Mouse (Mus musculus) forebrain, embryonic 10.5 days (tissue): Measurements from ENCODE around the gene Ceacam16. TPM values are rescaled to one million over a fixed set of nuclear protein-coding genes. Genes with fewer than 3 reads are reported as not detected.

Experiments used
- DNase-seq: peaks from one replicate; pipeline ENCODE4 v3.0.0-alpha.2; 2017; ENCODE audit warnings: low spot score; ENCODE audit errors: extremely low spot score
- H3K27ac ChIP-seq: fragments of 300-500 bp; sonication (generic); 2 replicates; pipeline ENCODE4 v1.5.1; 2016; ENCODE audit warnings: mild to moderate bottlenecking
- H3K27me3 ChIP-seq: fragments of 300-500 bp; sonication (generic); 2 replicates; pipeline ENCODE4 v1.6.1; 2016; ENCODE audit warnings: mild to moderate bottlenecking; ENCODE audit not compliant: poor library complexity, severe bottlenecking
- H3K36me3 ChIP-seq: fragments of 300-500 bp; sonication (generic); replicated peaks from 2 replicates; pipeline ENCODE4 v1.6.1; 2016; ENCODE audit warnings: mild to moderate bottlenecking, moderate library complexity
- H3K4me1 ChIP-seq: fragments of 300-500 bp; sonication (generic); 2 replicates; pipeline ENCODE4 v1.6.1; 2016
- H3K4me3 ChIP-seq: fragments of 300-500 bp; sonication (generic); 2 replicates; pipeline ENCODE4 v1.5.1; 2016; ENCODE audit warnings: mild to moderate bottlenecking, moderate library complexity
- H3K9me3 ChIP-seq: fragments of 300-500 bp; sonication (generic); 2 replicates; pipeline ENCODE4 v1.6.1; 2016; ENCODE audit warnings: mild to moderate bottlenecking, moderate library complexity
- WGBS: fragments of 180-500 bp; shearing (Covaris S2); methylation state at CpG from one replicate; pipeline ENCODE4 v1.1.7; 2016; 5-methylcytosine and 5-hydroxymethylcytosine counted together
- polyA plus RNA-seq: library from polyadenylated mRNA; unstranded; fragments of >200 nt; fragmentation: Nextera tagmentation; extraction: Ambion mirVana; gene quantifications from 2 replicates; pipeline ENCODE4 v1.2.1, GENCODE M21; 2016

The Ceacam16 gene
- polyA plus RNA-seq, 1 experiment from 2014 or later = not detected

DNA sequence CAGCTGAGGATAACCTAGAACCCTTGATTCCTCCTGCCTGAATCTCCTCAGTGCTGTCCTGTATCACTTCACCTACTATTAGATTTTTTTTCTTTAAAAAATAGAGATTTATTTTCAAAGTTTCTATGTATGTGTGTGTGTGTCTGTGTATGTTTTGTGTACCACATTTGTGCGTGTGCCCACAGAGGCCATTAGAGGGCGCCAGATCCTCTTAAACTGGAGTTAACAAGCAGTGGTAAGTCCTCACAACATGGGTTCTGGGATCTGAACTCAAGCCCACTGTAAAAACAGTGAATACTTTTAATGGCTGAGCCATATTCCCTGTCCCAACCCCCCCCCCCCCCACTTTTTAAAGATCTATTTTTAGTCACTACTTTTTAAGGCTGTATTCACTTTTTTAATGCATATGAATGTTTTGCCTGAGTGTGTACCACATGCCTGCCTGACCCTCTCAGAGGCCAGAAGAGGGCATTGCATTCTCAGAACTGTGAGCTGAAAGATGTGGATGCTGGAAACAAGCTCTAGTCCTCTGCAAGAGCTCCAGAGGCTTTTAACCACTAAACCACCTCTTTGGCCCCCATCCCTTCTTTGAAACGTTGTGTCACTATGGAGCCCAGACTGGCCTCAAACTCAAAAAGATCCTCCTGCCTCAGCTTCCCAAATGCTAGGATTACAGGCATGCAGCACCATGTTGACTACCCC, 40.6 kb downstream of the Ceacam16 start:
- Histone ChIP-seq H3K36me3 (no peaks in the 10 kb centered on the region), H3K4me3 (no peak overlapping the region), H3K27me3 (peaks cover 97% of the 10 kb centered on the region), H3K9me3 (peaks cover 8% of the 10 kb centered on the region; the same call in 1 of the 2 replicates), H3K4me1 (peaks cover 51% of the 10 kb centered on the region), H3K27ac (no peak overlapping the region)
- 75% methylated on average over 3 of the region's 3 CpGs for WGBS
- DNase-seq = no peak

DNA sequence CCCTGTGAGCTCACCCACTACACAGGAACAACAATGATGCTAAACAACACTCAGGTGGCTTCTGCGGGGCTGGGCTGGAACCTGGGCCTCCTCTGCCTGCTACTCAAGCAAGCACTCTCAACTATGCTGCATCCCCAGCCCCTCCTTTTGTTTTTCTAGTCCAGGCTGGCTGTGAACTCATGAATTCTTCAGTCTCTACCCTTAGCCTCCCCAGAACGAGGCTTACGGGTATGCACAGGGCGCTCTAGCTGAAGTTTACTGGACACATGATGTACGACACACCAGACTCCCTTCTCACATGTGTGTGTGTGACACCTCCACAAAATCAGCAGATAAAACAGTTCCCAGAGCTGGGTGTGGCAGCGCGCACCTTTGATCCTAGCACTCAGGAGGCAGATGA, 42.2 kb downstream of the Ceacam16 start:
- Histone ChIP-seq H3K9me3 (peaks cover 8% of the 10 kb centered on the region; the same call in 1 of the 2 replicates), H3K36me3 (no peaks in the 10 kb centered on the region), H3K27ac (no peak overlapping the region), H3K27me3 (peaks cover 100% of the 10 kb centered on the region), H3K4me1 (peaks cover 46% of the 10 kb centered on the region), H3K4me3 (no peak overlapping the region)
- WGBS = 89% methylated on average over 7 of the region's 7 CpGs
- DNase-seq = no peak

- Histone ChIP-seq H3K4me3 (no peak overlapping the region), H3K27me3 (peaks cover 100% of the 10 kb centered on the region), H3K36me3 (no peaks in the 10 kb centered on the region), H3K9me3 (peaks cover 8% of the 10 kb centered on the region; the same call in 1 of the 2 replicates), H3K4me1 (peaks cover 41% of the 10 kb centered on the region), H3K27ac (no peak overlapping the region)
- DNase-seq = no peak
- 89% methylated on average over 5 of the region's 5 CpGs for WGBS
These were observed 42.7 kb downstream of the Ceacam16 start for GRCm38 (mm10) chr7:19818440-19818839.

- peak; percentile 44 for DNase-seq
- Histone ChIP-seq H3K36me3 (no peaks in the 10 kb centered on the region), H3K27ac (peak overlapping the region; percentile 72), H3K4me3 (peak overlapping the region; percentile 52), H3K4me1 (peaks cover 34% of the 10 kb centered on the region), H3K27me3 (peaks cover 100% of the 10 kb centered on the region), H3K9me3 (peaks cover 8% of the 10 kb centered on the region; the same call in 1 of the 2 replicates)
- 4% methylated on average over 15 of the region's 15 CpGs for WGBS
These were observed 43.6 kb downstream of the Ceacam16 start for GRCm38 (mm10) chr7:19817382-19818105.

DNA sequence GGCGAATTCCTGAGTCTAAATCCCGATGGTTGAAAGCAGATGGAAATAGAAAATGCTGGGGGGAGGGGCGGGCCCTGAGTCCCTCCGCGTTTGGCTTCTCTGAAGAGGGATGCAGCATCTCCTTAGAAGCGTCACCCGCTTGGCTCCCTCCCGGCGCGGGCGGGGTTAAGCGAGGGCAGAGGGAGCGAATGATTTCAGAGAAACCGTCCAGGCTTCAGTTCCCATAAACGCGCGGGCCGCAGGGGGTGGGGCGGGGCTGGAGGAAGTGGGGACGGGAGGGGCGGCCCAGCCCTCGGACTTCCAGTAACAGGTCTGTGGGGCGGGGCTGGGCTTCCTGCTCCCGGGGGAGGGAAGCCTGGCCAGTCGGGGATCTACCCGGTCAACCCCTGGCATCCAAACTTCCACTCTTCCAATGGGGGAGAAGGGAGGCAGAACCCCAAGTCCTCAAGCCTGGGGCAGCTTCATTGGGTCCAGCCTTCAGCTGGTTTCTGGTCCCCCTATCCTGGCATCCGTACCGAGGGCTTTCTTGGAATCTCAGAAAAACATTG, 44.8 kb downstream of the Ceacam16 start:
- Histone ChIP-seq H3K27me3 (peaks cover 100% of the 10 kb centered on the region), H3K36me3 (no peaks in the 10 kb centered on the region), H3K27ac (peak overlapping the region; percentile 62), H3K4me3 (peak overlapping the region; percentile 52), H3K4me1 (peaks cover 31% of the 10 kb centered on the region), H3K9me3 (peaks cover 8% of the 10 kb centered on the region; the same call in 1 of the 2 replicates)
- DNase-seq = peak; percentile 65
- under 1% methylated on average over 26 of the region's 28 CpGs for WGBS

DNA sequence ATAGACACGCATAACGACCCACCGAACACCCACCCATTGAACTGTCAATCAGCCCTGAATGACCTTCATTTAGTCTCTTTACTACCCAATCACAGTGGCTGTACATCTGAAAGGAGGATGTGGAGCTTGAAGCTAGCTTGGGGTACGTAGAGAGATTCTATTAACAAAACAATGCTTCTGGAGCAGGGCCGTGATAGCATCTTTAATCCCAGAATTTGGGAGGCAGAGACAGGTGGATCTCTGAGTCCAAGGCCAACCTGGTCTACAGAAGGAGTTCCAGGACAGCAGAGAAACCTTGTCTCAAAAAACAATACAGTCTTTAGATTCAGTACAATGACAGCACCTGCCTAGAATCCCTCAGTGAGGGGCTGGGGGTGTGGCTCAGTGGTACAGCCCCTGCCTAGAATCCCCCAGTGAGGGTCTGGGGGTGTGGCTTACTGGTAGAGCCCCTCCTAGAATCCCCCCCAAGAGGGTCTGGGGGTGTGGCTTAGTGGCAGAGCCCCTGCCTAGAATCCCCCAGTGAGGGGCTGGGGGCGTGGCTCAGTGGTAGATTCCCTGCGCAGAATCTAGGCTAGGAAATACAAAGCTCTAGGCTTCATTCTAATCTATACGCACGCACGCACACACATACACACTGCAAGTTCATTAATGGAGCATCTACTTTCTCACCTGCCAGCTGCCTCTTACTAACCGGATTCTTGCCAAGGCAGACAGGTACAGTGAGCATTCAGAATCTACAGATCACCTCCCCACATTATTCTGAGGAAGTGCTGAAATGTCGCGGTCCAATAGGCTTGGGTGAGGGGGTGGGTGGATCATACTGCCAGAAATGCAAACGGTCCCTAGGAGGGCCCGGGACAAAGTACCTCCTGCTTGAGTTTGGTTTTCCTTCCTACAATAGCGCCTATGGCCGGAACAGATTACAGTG, 45.5 kb downstream of the Ceacam16 start:
- DNase-seq = no peak
- Histone ChIP-seq H3K36me3 (no peaks in the 10 kb centered on the region), H3K27ac (peak overlapping the region; percentile 62; the same call in 1 of the 2 replicates), H3K9me3 (peaks cover 5% of the 10 kb centered on the region; the same call in 1 of the 2 replicates), H3K4me1 (peaks cover 39% of the 10 kb centered on the region), H3K4me3 (peak overlapping the region; percentile 52), H3K27me3 (peaks cover 100% of the 10 kb centered on the region)
- WGBS = 27% methylated on average over 17 of the region's 17 CpGs

GRCm38 (mm10) chr7:19813579-19814122, 47.4 kb downstream of the Ceacam16 start:
- 86% methylated on average over 6 of the region's 6 CpGs for WGBS
- H3K27me3 ChIP-seq = peaks cover 100% of the 10 kb centered on the region

DNA sequence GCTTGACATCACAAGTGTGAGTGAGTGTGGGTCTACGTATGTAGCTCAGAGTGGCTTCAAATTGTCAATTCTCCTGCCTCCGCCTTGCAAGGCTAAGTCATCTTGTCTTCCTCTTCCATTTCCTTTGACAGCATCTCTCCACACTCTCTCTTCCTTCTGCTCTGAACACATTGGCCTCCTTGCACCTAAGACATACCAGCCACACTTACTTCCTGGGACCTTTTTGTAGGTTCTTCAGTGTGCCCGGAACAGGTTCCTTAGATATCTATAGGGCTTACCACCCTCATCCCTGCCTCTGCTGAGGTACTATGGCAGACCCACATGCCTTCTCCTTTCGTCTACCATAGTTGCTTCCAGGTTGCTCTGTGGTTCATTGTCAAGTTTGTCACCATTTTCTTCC, 47.9 kb downstream of the Ceacam16 start:
- 84% methylated on average over 4 of the region's 4 CpGs for WGBS
- peaks cover 100% of the 10 kb centered on the region for H3K27me3 ChIP-seq
- H3K27ac ChIP-seq = no peak overlapping the region
- no peaks in the 10 kb centered on the region for H3K36me3 ChIP-seq
- no peak for DNase-seq
- peaks cover 5% of the 10 kb centered on the region; the same call in 1 of the 2 replicates for H3K9me3 ChIP-seq
- no peak overlapping the region for H3K4me3 ChIP-seq
- H3K4me1 ChIP-seq = peaks cover 50% of the 10 kb centered on the region

More at GRCm38 (mm10) chr7:19813579-19814122, 47.4 kb downstream of the Ceacam16 start:
- no peak overlapping the region for H3K4me3 ChIP-seq
- peaks cover 5% of the 10 kb centered on the region; the same call in 1 of the 2 replicates for H3K9me3 ChIP-seq
- DNase-seq = no peak
- peaks cover 49% of the 10 kb centered on the region for H3K4me1 ChIP-seq
- H3K36me3 ChIP-seq = no peaks in the 10 kb centered on the region
- no peak overlapping the region for H3K27ac ChIP-seq

- H3K9me3 ChIP-seq = peaks cover 5% of the 10 kb centered on the region; the same call in 1 of the 2 replicates
- H3K27ac ChIP-seq = no peak overlapping the region
- DNase-seq = peak; percentile 56
- peaks cover 31% of the 10 kb centered on the region for H3K4me1 ChIP-seq
- no peaks in the 10 kb centered on the region for H3K36me3 ChIP-seq
- 3% methylated on average over 22 of the region's 22 CpGs for WGBS
- peaks cover 82% of the 10 kb centered on the region for H3K27me3 ChIP-seq
- H3K4me3 ChIP-seq = peak overlapping the region; percentile 38
These were observed 50.0 kb downstream of the Ceacam16 start for GRCm38 (mm10) chr7:19811114-19811513.

DNA sequence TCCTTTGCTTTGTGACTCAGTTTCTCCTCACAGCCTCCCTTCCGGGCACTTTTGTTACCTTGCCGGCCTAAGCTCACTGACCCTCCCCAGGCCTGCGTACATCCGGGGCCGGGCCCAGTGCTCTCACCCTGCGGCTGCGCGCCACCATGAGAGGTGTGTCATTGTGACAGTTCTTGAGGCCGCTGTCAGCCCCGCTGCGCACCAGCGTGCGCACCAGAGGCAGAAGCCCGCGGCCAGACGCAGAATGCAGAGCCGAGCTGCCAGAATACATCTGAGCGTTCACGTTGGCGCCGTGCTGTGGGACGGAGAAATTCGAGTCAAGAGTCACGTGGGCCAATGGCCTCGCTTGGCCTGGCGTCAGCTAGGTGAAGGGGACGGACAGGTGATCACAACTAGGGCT, 51.7 kb downstream of the Ceacam16 start:
- Histone ChIP-seq H3K9me3 (no peaks in the 10 kb centered on the region), H3K4me3 (peak overlapping the region; percentile 40), H3K36me3 (no peaks in the 10 kb centered on the region), H3K27me3 (peaks cover 64% of the 10 kb centered on the region), H3K27ac (no peak overlapping the region), H3K4me1 (peaks cover 21% of the 10 kb centered on the region)
- WGBS = 2% methylated on average over 27 of the region's 27 CpGs
- peak; percentile 24 for DNase-seq

- 86% methylated on average over 8 of the region's 8 CpGs for WGBS
- no peak overlapping the region for H3K4me3 ChIP-seq
These were observed 54.6 kb downstream of the Ceacam16 start for GRCm38 (mm10) chr7:19806356-19806969.

More at GRCm38 (mm10) chr7:19806356-19806969, 54.6 kb downstream of the Ceacam16 start:
- Histone ChIP-seq H3K4me1 (peaks cover 20% of the 10 kb centered on the region), H3K36me3 (no peaks in the 10 kb centered on the region), H3K27ac (no peak overlapping the region), H3K27me3 (peaks cover 42% of the 10 kb centered on the region), H3K9me3 (no peaks in the 10 kb centered on the region)
- no peak for DNase-seq
